Mouse (Mus musculus) cerebellum, postnatal 25 days (tissue): ENCODE measurements around the gene Ampd1.
A peak's percentile ranks its signal among the peaks of the same experiment; 100 is the strongest.

Source experiments
- DNase-seq, 2 experiments: peaks; one replicate each; pipeline ENCODE4 v3.0.0; 2021; ENCODE audit warnings: mixed read lengths in 2 of 2

Gene Ampd1

DNA sequence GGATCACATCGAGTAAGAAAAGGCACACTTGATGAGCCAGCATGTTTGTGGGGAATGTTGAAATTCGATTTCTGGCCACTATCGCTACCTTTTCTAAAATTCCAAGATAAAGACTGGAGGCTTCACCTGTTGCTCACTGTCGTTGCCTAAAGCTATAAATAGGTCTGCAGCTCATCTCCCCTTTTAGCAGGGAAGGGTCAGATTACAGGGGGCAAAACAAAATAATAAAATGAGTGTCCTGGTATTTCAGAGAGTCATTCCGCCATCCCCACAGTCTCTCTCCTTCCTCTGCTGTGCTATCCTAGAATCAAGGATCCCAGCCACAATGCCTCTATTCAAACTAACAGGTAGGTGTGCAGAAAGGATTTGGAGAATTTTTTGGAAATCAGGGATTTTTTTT is at the start of gene Ampd1:
Ampd1 (plus strand) TSS at position 244 of the 400 bp plus-strand sequence.
- DNase-seq: no peak

DNA sequence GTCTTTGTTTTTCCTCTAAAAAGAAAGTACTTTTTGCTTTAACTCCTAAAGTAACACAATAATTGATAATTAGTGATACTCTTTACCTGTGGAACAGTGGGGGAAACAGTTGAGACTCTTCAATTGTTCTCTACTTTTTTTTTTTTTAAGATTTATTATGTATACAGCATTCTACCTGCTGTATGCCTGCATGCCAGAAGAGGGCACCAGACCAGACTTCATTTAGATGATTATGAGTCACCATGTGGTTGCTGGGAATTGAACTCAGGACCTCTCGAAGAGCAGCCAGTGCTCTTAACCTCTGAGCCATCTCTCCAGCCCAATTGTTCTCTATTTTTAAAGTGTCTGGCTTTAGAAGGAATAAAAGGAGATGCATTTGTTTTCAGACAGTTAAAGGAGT is 47.6 kb upstream of the Ampd1 start:
- no peak for DNase-seq

DNA sequence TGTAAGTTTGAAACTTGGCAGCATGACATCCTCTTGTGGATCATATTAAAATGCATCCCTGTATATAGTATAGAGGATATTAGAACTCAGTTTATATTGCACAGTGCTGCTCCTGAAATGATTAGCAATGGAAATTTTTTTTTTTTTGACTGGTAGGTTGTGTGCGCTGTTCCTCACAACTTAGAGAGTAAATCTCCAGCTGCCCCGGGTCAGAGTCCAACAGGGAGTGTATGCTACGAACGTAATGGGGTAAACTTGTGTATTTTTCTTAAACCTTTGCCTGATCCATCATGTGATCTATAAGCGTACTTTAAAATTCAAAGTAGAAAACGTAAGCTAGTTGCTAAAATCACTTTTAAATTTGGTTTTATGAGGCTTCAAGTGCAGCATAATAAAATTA is 33.5 kb upstream of the Ampd1 start:
- no peak for DNase-seq

DNA sequence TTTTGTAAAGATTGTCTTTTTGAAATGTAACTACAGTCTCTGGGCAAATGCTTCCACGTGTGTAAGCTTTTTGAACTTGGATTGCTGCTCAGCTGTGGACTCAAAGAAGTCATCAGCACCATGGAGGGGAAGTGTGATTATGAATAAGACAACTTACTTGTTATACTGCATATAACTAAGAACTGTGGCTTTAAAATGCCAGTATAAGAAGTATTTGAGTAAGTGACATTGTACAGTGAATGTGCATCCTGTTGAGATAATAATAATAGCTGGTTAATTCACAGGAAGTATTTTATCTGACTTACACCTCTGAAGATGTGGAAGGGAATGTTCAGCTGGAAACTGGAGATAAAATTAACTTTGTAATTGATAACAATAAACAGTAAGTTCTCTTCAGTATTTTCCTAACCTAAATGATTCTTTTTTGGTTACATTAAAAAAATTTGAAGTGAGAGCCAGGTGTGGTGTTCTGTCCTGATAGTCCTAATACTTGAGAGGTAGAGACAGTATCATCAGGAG is 32.9 kb upstream of the Ampd1 start:
- DNase-seq: no peak

DNA sequence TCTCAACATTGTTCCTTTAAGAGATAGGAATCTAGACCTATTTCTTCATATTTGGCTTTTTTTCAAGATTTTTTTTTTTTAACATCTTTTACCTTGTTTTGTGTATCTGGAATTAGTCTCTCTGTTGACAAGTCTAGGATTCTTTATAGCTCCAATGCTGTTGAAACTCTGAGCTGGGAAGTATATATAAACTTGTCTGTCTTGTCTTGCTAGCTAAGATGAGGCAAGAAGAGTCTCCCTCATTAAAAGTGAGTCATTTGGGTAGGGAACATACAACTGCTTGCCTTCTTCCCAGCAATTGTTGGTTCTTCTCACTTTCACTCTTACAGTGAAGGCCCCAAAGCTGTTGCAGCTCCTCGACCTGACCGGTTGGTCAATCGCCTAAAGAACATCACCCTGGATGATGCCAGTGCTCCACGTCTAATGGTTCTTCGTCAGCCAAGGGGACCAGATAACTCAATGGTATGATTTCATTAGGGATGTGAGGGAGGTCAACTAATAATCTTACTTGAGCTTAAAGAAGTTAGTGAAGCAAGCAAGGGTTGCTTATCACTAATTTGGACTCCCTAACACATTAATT is 17.7 kb upstream of the Ampd1 start:
- no peak for DNase-seq

DNA sequence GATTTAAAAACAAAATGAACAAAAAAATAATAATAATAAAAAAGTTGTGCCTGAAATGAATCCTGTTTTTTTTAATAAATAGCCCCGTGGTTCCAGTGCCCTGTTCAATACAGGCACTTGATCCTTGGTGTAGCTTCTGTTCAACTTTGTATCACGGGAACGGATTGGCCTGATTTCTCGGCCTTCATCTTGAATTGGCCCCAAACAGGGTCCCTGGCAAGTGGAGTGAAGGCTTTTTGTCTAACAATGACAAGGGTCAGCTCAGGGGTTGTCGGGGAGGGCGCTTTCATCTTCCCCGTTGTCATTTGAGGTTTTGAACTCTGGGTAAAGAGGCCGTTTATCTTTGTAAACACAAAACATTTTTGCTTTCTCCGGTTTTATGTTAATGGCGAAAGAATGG is 16.1 kb upstream of the Ampd1 start:
- DNase-seq: no peak

DNA sequence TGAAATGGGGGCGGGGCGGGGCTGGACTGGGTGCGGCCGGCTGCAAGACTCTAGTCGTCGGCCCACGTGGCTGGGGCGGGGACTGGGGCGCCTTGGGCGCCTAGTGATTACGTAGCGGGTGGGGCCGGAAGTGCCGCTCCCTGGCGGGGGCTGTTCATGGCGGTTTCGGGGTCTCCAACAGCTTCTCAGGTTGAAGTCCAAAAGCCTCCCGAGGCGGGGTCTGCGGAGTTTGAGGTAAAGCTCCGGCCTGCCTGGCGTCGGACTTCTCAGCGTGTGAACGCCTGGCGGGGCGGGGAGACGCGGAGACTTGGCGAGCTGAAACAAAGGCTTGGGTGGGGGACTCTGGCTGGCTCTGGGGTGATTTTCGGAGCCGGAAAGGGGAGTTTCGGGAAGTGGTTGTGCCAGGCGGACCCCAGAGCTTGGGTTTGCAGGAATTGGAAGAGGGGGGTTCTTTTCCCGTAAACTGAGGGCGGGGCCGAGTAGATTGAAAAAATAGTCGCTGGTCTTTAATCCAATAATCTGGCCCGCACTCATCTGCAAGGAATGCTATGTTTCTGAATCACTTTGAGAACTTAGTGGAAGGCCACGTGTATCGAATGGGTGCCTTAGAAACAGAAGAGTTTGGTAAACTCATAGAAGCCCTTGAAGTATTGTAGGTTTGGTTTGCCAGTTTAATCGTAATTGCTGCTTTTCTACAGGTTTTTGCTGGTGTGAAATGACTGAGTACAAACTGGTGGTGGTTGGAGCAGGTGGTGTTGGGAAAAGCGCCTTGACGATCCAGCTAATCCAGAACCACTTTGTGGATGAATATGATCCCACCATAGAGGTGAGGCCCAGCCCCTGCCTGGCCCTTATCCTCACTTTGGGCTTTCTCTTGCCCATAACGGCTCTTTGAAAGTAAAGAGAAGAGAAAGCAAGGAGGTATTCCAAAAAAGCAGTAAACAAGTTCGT is 15.3 kb upstream of the Ampd1 start, which contains the start of gene Nras:
Nras (plus strand) TSS at position 79 of the 951 bp plus-strand sequence.
- DNase-seq: peak; percentile 92 to 95

DNA sequence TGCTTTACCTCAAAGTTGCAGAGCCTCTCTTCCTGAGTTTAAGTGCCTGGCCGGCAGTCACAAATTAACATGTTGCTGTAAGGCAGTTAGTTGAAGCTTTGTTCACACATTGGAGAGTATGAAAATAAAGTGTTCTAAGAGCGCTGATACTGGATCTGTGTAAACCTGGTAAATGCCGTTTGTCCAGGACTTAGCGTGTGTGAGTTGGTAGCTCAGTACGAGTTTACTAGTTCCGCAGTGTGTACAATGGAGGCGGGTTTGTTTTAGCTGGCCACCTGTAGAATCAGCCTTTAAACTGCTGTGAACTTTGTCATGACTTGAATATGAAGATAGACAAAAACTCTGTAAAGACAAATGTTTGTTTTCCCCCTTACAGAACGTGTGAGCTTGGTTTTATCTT is 6.9 kb upstream of the Ampd1 start:
- DNase-seq: no peak

DNA sequence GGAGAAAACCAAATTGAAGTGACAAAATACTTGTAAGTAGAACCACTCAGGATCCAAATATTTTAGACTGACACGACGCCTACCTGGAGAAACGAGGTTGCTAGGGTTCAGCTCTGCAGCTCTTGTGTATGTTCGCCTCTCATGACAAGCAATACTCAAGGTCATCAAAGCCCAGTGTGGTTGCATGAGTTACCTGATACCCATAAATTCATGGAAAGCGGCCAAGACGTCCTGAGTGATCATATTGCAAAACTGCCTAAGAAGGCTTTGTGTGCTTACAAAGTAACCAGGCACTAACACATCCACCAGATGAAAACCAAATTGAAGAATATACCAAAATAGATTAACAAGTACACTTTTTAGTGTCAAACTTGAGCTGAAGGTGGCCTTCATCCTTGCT is 4.8 kb upstream of the Ampd1 start:
- no peak for DNase-seq

DNA sequence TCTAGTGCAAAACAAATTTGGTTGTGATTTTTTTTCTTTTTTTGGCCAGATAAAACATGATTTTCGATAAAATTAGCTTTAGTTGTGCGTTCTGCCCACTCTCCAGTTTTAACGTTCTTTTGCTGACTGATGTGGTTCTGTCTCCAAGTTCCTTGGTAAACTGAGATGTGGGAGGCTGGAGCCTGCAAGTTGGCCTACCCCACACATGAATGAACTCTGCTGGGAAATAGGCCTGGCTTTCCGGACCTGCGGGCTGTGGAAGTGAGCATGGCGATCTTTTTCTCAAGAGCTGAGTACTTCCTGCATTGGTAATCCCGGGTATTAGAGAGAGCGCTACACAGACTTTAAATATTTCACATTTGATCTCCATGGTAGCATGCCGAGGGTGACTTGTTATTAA is 2.1 kb downstream of the Ampd1 start:
- DNase-seq: no peak

DNA sequence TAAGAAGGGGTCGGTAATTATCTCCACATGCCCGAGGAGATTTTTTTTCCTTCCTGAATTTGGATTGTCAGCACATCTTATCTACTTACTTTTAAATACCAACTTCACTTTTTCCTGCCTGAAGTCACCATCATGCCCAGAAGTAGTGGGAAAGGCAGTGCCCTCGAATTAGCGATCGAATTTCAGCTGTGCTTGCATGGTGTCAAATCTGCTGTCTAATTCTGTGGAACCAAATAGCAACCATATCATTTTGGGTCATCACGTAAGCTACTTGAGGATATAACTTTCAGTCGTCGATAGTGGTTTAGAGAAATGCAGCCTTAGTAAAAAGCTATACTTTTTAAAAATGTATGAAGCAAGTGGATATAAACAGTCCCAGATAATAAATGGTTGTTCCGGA is 2.7 kb downstream of the Ampd1 start:
- DNase-seq: no peak

DNA sequence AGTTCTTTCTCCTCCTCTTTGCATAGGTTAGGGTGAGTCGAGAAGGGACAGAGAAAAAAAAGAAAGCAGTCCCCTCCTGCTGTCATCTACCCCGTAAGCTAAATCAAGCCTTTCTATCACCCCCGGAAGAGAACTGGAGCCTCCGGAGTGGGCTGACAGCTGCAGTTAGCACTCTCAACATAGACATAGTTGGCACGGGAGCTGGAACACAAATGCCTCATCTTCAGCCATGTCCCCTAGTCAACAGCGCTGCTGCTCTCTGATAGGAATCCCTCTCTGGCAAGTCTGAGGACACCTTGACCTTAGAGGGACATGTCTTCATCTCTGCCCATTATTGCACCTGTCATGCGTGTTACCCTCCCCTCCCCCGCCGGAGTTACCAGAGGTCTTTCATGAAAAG is 5.5 kb downstream of the Ampd1 start:
- no peak for DNase-seq

DNA sequence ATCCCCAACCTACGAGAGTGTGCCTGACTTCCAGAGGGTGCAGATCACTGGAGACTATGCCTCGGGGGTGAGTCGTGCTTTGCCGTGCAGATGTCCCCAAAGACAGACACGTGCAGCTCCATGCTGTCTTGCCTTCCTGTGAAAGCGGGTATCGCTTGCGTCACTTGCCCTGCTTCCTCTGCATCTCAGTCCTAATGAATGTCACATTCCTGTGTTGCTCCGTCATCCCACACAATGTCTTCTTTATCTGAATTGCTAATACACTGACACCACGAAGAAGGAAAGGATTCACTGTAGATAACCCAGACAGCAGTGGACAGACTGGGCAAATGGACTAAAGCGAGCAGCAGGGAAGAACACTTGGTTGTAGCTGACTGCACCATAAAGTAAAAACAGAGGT is 7.2 kb downstream of the Ampd1 start:
- no peak for DNase-seq

DNA sequence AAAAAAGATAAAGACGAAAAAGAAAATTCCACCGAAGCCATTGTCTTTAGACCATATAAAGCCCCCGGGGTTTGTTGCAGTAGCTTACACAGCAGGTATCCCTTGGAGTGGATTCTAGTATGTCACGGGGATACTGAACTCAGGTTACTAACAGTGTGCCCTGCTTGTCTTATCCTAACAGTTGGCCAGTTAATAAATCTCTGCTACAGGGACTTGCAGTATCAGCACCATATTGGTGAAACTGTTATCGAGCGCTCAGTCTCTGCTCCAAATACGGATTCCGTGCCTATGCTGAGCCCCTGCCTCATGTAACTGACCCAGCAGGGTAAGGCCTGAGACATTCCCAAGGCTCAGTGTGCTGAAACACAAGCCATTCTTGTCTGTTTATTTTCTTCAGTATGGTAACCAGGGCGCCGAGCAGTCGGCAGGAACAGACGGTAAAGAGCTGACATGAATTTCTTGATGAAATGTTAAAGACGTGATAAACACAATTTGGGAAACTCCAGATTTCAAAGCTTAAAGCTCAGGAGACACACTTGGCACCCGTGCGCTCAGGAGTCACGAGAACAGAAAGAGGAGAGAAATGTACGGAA is 8.1 kb downstream of the Ampd1 start:
- DNase-seq: no peak

DNA sequence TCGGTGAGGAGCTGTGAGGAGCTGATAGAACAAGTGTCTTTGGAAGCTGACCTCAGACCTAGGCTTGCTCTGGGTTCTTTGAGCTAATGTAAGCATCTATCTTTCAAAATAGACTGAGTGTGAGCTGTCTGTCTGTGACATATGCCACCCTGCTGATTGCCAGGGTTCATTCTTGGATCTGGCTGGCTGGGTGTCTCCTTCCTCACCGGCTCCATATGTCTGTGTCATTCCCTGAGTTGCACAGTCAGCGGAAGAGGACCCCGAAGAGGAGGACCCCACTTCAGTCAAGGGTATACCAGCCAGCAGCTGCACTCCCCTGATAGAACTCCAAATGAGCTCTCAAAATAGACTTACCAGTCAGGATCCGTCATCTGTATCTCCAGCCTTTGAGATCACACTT is 8.9 kb downstream of the Ampd1 start:
- no peak for DNase-seq

DNA sequence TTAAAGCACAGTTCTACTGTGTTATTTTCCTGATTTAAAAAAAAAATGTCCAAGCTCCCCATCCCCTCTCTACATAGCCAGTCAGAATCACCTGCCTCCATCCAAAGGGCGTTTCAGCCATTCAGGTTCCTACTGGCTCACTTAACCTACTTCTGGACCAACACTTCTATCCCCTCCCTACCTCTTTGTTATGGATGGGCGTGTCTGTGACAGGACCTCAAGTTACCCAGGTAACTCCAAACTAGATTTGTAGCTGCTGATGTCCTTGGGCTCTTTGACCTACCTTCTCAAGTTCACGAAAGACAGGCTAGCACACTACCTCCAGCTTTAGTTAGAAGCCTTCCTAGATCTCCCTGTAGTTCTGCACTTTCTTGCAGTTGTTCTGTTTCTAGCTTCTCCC is 12.2 kb downstream of the Ampd1 start:
- DNase-seq: no peak

DNA sequence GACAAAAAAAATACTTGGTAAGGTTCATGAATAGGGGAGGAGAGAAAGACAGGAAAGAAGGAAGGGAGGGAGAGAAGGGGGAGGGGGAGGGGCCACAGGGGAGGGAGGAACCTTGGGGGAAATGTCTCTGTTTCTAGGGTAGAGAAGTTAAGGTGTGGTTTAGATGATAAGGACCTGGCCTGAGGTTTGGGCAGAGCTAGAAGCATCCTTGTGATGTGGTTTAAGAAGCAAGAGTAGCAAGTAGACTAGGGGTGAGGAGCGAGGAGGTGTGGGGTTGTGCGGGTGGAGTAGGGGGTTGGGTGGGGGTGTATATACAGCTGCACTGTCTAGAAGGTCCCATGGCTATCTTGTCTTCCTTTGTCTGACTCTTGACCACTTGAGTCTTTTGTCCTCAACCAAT is 17.9 kb downstream of the Ampd1 start:
- DNase-seq: no peak

DNA sequence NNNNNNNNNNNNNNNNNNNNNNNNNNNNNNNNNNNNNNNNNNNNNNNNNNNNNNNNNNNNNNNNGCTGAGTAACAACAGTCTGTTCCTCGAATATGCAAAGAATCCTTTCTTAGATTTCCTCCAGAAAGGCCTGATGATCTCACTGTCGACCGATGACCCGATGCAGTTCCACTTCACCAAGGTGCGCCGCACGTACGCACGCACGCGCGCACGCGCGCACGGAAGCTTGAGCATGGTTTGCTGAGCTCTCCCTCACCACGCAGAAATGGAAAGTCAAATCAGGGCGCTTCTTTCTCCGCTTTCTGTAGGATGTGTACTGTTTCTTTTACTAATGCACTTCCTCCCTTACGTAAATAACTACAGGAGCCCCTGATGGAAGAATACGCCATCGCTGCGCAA is 24.8 kb downstream of the Ampd1 start:
- no peak for DNase-seq

DNA sequence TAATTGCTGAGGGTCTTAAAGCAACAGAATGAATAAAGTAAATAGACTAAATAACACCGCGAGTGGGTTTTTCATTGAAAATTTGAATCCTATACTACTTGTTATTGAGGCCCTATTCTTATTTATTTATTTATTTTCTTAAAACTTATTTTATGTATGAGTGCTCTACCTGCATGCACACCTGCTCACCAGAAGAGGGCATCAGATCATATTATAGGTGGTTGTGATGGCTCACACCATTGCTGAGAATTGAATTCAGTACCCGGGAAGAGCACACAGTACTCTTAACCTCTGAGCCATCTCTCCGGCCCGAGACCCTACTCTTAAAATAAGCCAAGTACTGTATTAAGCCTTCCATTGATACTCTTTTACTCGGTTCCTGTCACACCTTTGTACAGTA is 25.9 kb downstream of the Ampd1 start:
- no peak for DNase-seq

DNA sequence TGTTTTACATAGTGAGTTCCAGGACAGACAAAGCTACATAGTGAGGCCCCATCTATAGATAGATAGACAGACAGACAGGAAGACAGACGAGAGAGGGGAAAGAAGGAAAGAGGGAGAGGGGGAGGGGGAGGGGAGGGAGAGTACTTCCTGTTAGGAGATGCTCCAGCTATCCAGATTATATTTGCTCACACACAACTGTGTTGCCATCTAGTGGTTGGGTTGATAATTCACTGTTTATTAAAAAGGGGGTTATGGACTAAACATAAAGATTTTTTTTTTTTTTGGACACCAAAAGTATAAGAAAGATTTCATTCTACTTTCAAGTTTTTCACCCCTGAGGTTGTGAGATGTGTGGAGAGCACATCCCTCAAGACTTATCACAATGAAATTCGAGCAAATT is 26.9 kb downstream of the Ampd1 start:
- DNase-seq: no peak

DNA sequence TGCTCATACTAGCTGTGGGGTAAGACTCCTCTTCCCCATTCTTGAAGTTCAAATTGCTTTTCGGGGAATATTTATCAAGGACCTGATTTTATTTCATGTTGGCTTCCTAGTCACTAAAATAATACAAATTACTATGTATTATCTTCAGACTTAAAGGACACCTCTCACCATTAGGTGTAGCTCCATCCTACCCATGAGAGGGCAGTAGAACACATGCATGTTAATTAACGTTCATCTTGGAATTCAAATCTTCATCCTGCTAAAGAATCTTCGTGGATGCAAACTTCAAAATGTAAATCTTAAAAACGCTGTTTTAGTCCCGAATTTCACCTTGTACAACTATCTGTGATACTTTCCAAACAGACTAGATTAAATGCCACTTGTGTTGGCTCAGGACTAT is 27.4 kb downstream of the Ampd1 start:
- no peak for DNase-seq

DNA sequence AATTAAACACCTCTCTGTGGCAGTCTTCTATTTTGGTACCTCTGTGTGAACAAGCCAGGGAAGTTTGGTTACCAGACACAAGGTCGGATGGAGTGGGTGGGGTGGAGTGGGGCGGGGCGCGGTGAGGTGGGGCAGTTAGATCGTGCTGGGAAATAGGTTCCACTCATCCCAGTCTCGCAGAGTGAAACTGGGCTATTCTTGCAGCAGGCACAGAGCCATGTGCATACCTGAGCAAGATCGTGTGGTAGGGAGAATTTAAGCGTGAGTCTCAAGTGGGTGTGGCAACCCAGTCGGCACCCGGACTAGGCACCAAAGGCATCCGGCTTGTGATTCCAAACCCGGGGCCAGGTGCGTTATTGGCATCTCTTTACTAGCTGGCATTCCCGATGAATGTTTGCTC is 28.1 kb downstream of the Ampd1 start:
- DNase-seq: peak in 1 of 2 experiments; percentile 11

DNA sequence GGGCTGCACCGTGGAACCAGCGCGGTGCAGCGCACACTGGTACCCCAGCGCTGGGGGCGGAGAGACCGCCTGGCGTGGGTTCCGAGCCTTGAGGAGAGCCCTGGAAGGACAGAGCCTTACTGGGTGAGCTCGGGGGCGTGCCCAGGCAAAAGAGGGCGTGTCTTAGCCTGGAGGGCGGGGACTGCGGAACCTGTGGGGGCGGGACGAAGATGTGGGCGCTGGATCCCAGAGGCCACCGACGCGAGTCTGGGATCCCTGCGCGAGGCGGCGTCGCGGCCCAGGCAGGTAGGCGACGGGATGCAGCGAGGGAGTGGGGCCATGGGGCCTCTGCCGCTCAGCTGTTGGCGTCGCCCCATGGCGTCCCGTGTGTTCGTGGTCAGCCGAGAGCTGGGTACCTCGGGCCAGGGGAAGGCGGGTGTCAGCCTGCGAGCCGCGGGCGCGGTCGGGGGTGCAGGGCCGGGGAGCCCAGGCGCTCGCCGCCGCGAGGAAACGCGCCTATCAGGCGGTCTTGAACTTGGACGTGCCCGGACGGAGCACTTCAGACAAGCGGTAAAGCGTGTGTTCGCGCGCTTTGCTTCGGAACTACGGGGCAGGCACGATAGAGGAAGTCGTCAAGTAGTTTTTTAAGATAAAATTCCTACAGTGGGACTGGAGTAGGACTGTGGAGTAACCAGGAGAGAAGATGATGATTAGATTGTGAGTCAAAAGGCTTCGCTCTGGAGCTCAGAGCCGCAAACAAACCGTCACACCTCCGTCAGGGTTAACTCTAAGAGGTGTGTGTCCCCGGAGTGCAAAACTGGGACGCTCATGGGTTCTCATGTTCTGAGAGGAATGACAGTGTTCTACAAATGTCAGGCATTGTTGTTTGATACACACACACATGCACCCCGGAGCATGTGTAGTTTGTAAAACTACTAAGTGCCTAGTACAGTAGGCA is 28.9 kb downstream of the Ampd1 start, which contains the start of gene Dennd2c:
Dennd2c (plus strand) TSS at position 151 of the 937 bp plus-strand sequence.
- DNase-seq: peak; percentile 56 to 70
